ENCODE assay signal across 17 mouse cellular contexts in the genomic region with DNA sequence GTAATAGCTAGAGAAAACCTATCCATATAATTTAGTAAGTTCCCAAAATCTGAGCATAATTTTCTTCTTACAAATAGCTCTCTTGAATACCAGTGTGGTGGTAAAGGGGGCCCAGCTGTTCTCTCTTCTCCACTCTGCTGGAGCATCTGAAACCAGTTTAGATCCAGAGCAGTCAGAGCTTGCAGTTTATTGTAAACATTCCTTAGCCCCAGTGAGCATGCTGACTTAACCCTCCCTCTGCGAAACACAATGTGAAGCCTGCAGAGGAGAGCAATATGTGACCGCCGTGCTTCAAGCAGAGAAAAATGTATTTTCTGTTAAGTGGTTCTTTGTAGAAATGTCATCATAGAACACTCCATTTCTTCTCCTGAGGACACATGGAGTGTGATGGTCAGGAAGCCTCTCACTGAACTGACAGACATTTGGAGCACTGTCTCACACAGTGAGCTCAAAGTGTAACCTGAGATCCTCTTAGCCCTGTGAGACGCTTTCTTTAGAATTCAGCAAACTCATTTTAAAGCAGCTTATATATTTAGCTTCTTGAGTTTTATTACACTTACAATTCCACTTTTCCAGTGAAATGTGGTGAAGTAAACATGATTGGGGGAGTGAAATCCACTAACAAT.
DNase-seq lines count a peak whose midpoint lies in the region; ATAC-seq and TF ChIP-seq lines count a peak whose summit lies in the region.
"Had no signal": no experiment of that assay in that cellular context is flagged by ENCODE, and none has a peak within 500 bp of the region (broad histone marks: within the 10 kb centered on the region; RNA-seq: fewer than 3 reads in every experiment).

No protein-coding gene starts in this region.

- no peaks in the 10 kb centered on the region for H3K27me3 ChIP-seq in forebrain, embryonic 10.5 days (ENCODE audit: poor library complexity, severe bottlenecking)
- no peaks in the 10 kb centered on the region for H3K27me3 ChIP-seq in forebrain, postnatal 0 days (ENCODE audit: insufficient read depth, low read length)
- no peaks in the 10 kb centered on the region for H3K27me3 ChIP-seq in lung, embryonic 16.5 days (ENCODE audit: control insufficient read depth, insufficient read depth, low read depth, low read length)
- H3K27me3 ChIP-seq in midbrain, embryonic 15.5 days (replicated peaks): no peaks in the 10 kb centered on the region
- H3K27me3 ChIP-seq: CH12.LX; forebrain, embryonic 13.5 days; liver, embryonic 12.5 days had no signal

- no peak for ATAC-seq in forebrain, postnatal 0 days
- ATAC-seq in lung, embryonic 16.5 days (ENCODE audit: low read depth): peak; percentile 74
- no peak for ATAC-seq in midbrain, embryonic 15.5 days (replicated peaks)
- ATAC-seq: forebrain, embryonic 13.5 days; liver, embryonic 12.5 days had no signal

- no peak for DNase-seq in forebrain, embryonic 10.5 days (ENCODE audit: extremely low spot score, low spot score)
- DNase-seq in forebrain, postnatal 0 days: no peak
- no peak for DNase-seq in lung, postnatal 14 days
- DNase-seq in forelimb bud, embryonic 11.5 days (ENCODE audit: low read depth, low spot score): peak; percentile 77
- peak; percentile 30 for DNase-seq in yolk sac, embryonic 10.5 days (ENCODE audit: low spot score)
- no peak for DNase-seq in left cerebral cortex, postnatal 10 days (ENCODE audit: extremely low spot score in 1 of 2, low spot score in 2 of 2)
- DNase-seq: cerebellum, adult 11 months; gastrocnemius, postnatal 10 days; kidney, adult 11 months; right cerebral cortex, postnatal 25 days had no signal

- TF ChIP-seq CTCF in forebrain, postnatal 0 days (IDR thresholded peaks at IDR 0.05; ENCODE audit: low read depth): no peak

- no peak overlapping the region for H3K9ac ChIP-seq in forebrain, postnatal 0 days
- no peak overlapping the region for H3K9ac ChIP-seq in lung, embryonic 16.5 days (ENCODE audit: low read length)
- H3K9ac ChIP-seq in midbrain, embryonic 15.5 days: no peak overlapping the region
- H3K9ac ChIP-seq: forebrain, embryonic 13.5 days; liver, embryonic 12.5 days had no signal

- intact Hi-C loops in left cerebral cortex, postnatal 10 days (cut with DNase I): no loop called here

- no peaks in the 10 kb centered on the region for H3K36me3 ChIP-seq in forebrain, embryonic 10.5 days (replicated peaks)
- H3K36me3 ChIP-seq in forebrain, postnatal 0 days (ENCODE audit: insufficient read depth): no peaks in the 10 kb centered on the region
- no peaks in the 10 kb centered on the region for H3K36me3 ChIP-seq in lung, embryonic 16.5 days (ENCODE audit: control insufficient read depth, insufficient read depth, low read length)
- H3K36me3 ChIP-seq in midbrain, embryonic 15.5 days (replicated peaks): no peaks in the 10 kb centered on the region
- H3K36me3 ChIP-seq: heart, embryonic 10.5 days; liver, embryonic 12.5 days had no signal

- H3K4me1 ChIP-seq in forebrain, embryonic 10.5 days: peaks cover 15% of the 10 kb centered on the region
- no peaks in the 10 kb centered on the region for H3K4me1 ChIP-seq in forebrain, postnatal 0 days (ENCODE audit: insufficient read depth)
- no peaks in the 10 kb centered on the region for H3K4me1 ChIP-seq in lung, embryonic 16.5 days (replicated peaks; ENCODE audit: control insufficient read depth, insufficient read depth, low read length)
- H3K4me1 ChIP-seq in midbrain, embryonic 15.5 days: 0 out of 2 replicates have a peak, but pooled peaks cover 3% of the 10 kb centered on the region
- H3K4me1 ChIP-seq: liver, embryonic 12.5 days had no signal

- H3K27ac ChIP-seq in forebrain, embryonic 10.5 days: peak overlapping the region; percentile 59
- no peak overlapping the region for H3K27ac ChIP-seq in forebrain, postnatal 0 days (ENCODE audit: low read depth, low read length)
- peak overlapping the region; percentile 36; the same call in 1 of the 2 replicates for H3K27ac ChIP-seq in lung, embryonic 16.5 days (ENCODE audit: low read length)
- H3K27ac ChIP-seq in midbrain, embryonic 15.5 days: no peak overlapping the region
- H3K27ac ChIP-seq: forebrain, embryonic 13.5 days; heart, embryonic 10.5 days; left cerebral cortex, adult 2 months; liver, embryonic 12.5 days had no signal

- no peak overlapping the region for H3K4me2 ChIP-seq in forebrain, postnatal 0 days (ENCODE audit: low read depth)
- H3K4me2 ChIP-seq in lung, embryonic 16.5 days (ENCODE audit: low read depth, low read length): no peak overlapping the region
- no peak overlapping the region for H3K4me2 ChIP-seq in midbrain, embryonic 15.5 days
- H3K4me2 ChIP-seq: forebrain, embryonic 13.5 days; liver, embryonic 12.5 days had no signal

- H3K9me3 ChIP-seq in forebrain, embryonic 10.5 days: no peaks in the 10 kb centered on the region
- H3K9me3 ChIP-seq in forebrain, postnatal 0 days (ENCODE audit: low read length): no peaks in the 10 kb centered on the region
- H3K9me3 ChIP-seq in lung, embryonic 16.5 days (ENCODE audit: control insufficient read depth, low read length): no peaks in the 10 kb centered on the region
- no peaks in the 10 kb centered on the region for H3K9me3 ChIP-seq in midbrain, embryonic 15.5 days
- H3K9me3 ChIP-seq: forebrain, embryonic 13.5 days; heart, embryonic 10.5 days; liver, embryonic 12.5 days had no signal

- no peak overlapping the region for H3K4me3 ChIP-seq in forebrain, embryonic 10.5 days
- no peak overlapping the region for H3K4me3 ChIP-seq in forebrain, postnatal 0 days (ENCODE audit: low read depth, low read length)
- no peak overlapping the region for H3K4me3 ChIP-seq in lung, embryonic 16.5 days (ENCODE audit: low read length)
- H3K4me3 ChIP-seq in midbrain, embryonic 15.5 days: no peak overlapping the region
- H3K4me3 ChIP-seq: forebrain, embryonic 13.5 days; heart, embryonic 10.5 days; left cerebral cortex, adult 2 months; liver, embryonic 12.5 days had no signal

- WGBS in forebrain, embryonic 10.5 days: 9% methylated on average over 4 of the region's 4 CpGs
- WGBS in forebrain, postnatal 0 days: 23% methylated on average over 4 of the region's 4 CpGs
- 15% methylated on average over 4 of the region's 4 CpGs for WGBS in lung, embryonic 16.5 days
- 15% methylated on average over 4 of the region's 4 CpGs for WGBS in midbrain, embryonic 15.5 days

Comparison
In these comparisons a context has a peak if more than half of its experiments do, and no peak if none do; other contexts are left out.
1. H3K27ac ChIP-seq: peak in forebrain, embryonic 10.5 days (single experiment) and lung, embryonic 16.5 days (single experiment); none in forebrain, postnatal 0 days (single experiment) and midbrain, embryonic 15.5 days (single experiment).
2. DNase-seq: peak in forelimb bud, embryonic 11.5 days (single experiment) and yolk sac, embryonic 10.5 days (single experiment); none in forebrain, embryonic 10.5 days (single experiment), forebrain, postnatal 0 days (single experiment), lung, postnatal 14 days (single experiment) and left cerebral cortex, postnatal 10 days (0 of 2).